Mouse (Mus musculus) thymus, postnatal 0 days (tissue): ENCODE measurements around the gene BC030499. TPM values are rescaled to one million over a fixed set of nuclear protein-coding genes. Genes with fewer than 3 reads are reported as not detected.
"Not testable (repeated sequence)": the region's sequence is repeated elsewhere in the genome, so short reads cannot be mapped to it uniquely, and the experiment has no call there.

ENCODE experiments used
- DNase-seq: peaks from one replicate; pipeline ENCODE4 v3.0.0-alpha.2; 2015; ENCODE audit warnings: low spot score
- polyA plus RNA-seq: library from polyadenylated mRNA; unstranded; fragments of >200 nt; fragmentation: Nextera tagmentation; extraction: Ambion mirVana; gene quantifications from 2 replicates; pipeline ENCODE4 v1.2.1, GENCODE M21; 2015

The BC030499 gene
- polyA plus RNA-seq = 0.21 and 0.29 TPM in 2 replicates

DNA sequence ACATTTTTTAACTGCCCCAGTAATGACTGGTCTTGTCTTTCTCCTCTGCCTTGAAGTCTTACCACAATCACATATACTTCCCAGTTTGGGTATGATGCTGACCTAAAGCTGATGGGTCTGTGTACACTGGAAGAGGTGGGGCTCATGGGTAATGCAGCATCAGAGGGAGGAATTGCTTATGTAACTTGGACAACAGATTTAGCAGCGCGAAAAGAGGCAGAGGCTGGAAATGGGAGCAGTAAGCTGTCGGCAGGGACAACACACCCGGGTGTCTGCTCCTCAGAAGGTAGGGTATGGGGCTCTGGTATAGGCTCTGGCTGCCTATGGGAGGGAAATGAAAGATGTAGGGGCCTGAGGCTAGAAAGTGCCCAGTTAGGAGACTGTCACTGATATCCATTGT, at the start of gene BC030499:
BC030499 (plus strand) TSS at position 188 of the 400 bp plus-strand sequence.
- DNase-seq = no peak

DNA sequence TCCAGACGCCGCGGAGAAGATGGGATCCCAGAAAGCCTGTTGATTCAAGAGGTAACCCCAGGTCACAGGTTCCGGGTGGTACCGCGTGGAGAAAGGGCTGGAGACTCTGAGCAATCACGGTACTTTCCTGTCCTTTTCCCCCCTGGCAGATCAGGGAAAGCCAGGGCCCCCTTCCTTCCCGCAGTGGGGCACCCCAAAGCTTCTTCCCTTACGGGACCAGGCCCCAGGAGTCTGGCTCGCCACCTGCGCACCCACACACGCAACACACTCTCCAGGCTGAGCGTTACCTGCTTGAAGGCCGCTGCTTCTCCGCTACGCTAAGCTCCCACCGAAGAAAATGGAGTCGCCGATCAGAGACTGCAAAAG, 45.4 kb upstream of the BC030499 start:
- DNase-seq = no peak

DNA sequence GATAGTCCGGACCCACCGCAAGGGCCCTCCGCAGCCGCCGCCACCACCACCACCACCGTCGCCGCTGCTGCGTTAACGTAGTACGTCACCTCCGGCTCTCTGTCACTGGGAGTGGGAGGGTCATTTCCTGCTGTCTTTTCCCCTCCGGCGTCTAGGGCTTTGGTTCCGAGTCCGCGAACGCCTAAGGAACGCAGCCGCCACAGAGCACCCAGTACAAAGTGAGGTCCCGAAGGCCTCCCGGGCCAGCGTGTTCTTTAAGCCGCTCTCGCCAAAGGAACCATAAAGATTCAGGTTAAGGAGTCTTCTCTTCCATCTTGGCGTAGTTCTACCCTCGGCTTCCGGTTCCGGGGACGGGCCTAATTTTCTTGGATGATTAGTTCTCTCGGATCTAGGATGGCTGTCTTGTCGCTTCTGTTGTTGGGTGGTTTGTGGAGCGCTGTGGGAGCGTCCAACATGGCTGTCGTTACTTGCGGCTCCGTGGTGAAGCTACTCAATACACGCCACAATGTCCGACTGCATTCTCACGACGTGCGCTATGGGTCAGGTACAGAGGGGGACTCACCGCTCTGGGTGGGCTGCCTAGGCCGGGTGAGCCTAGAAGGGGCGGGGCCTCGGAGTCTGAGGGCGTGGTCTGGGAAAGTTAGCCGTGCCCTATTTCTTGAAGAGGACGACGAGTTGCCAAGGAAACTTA, 44.9 kb upstream of the BC030499 start, which contains the start of the genes Sdf2 and Supt6:
Sdf2 (plus strand) TSS at position 120 of the 691 bp plus-strand sequence.
Supt6 (minus strand) TSS at position 361 of the 691 bp plus-strand sequence.
- peak; percentile 92 for DNase-seq

DNA sequence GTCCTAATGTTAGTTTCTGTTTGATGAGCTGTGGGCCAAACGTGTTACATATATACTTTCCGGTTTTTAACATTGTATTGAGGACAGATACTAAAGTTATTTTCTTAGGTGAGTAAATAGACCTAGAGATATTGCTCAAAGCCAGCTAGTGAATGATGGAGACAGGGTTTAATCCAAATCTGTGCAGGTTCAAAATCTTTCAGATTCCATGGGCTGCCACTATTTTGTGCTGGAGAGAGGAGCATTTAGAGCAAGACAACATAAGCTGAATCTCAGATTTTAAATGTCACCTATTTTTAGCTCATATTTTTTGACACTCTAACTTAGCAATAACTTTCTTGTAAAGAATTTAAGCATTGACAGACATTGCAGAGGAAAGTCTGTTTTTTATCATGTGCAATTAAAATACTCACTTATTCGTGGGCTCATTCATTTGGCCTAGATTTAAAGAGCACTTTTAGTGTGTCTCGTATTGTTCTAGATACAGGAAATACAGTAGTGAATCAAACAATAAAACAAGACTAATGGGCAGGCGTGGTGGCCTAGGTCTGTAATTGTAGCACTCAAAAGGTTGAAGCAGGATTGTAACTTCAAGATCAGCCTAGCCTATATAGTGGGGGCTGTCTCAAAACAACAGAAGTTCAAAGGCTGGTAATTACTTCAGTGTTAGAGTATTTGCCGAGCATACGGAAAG, 44.2 kb upstream of the BC030499 start:
- DNase-seq = no peak

DNA sequence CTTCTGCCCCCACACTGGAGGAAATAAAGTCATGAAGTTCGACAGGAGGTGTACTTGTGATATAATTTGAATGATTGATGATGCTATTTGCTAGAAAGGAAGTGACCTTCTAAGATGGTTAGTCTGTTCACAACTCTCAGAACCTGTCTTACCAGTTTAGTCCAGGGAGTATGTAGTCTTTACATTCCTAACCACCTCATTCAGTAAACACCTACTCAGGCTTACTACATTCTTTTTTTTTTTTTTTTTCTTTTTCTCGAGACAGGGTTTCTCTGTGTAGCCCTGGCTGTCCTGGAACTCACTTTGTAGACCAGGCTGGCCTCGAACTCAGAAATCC, 43.7 kb upstream of the BC030499 start:
- no peak for DNase-seq

DNA sequence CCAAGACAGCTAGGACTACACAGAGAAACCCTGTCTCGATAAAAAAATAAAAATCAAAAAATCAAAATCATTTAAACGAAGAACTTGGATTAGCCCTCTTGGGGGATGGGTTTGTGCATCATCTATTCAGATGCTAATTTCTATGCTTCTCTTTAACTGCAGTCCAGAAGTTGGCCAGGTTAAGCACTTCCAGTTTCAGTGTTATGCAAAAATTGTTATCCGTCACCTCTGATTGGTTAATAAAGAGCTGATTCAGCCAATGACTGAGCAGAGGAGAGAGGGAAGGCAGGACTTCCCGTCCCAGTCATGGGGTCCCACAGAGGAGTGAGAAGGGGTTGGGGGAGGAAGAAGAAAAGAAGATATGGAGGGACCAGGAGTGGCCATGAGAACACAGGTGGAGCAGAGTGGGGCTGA, 42.9 kb upstream of the BC030499 start:
- no peak for DNase-seq

DNA sequence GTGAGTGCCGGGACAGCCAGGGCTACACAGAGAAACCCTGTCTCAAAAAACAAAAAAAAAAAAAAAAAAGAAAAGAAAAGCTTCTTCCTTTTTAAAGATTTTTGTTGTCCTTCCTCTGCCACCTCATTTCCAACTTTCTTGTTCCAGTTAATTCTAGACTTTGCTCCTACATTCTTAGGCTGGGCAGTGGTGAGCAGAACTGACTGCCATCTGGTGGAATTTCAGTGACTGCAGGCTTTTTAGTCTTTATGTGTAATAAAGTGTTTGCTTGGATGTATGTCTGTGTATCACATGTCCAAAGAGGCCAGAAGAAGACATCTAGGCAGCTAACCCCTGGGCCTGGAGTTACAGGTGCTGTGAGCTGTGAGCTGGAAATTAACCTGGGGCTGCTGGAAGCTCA, 34.0 kb upstream of the BC030499 start:
- DNase-seq = no peak

DNA sequence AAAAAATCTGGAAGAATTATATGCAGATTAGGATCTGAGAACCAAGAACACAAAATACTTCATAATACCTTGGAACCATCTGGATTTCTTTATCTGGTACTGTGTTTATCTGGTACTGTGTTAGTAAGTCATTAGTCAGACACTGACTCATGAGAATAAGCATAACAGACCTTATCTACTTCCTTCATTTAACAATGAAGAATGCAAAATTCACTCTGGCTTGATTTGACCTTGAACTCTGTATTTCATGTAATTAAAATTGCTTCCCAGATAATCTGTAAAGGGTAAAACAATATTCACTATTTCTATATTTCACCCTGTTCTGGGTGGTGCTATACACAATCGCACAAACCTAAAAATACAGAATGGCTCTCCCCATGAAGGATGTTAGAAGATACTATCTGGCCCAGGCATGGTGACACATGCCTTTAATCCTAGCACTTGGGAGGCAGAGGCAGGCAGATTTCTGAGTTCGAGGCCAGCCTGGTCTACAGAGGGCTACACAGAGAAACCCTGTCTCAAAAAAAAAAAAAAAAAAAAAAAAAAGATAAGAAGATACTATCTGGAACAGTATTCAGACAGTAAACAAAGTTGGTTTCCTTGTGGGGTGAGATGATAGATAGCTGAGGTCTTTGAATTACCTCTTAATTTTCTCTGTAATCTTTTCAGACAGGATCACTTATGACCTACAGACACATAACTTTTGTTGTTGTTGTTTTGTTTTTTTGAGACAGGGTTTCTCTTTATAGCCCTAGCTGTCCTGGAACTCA, 30.0 kb upstream of the BC030499 start:
- DNase-seq = no peak

DNA sequence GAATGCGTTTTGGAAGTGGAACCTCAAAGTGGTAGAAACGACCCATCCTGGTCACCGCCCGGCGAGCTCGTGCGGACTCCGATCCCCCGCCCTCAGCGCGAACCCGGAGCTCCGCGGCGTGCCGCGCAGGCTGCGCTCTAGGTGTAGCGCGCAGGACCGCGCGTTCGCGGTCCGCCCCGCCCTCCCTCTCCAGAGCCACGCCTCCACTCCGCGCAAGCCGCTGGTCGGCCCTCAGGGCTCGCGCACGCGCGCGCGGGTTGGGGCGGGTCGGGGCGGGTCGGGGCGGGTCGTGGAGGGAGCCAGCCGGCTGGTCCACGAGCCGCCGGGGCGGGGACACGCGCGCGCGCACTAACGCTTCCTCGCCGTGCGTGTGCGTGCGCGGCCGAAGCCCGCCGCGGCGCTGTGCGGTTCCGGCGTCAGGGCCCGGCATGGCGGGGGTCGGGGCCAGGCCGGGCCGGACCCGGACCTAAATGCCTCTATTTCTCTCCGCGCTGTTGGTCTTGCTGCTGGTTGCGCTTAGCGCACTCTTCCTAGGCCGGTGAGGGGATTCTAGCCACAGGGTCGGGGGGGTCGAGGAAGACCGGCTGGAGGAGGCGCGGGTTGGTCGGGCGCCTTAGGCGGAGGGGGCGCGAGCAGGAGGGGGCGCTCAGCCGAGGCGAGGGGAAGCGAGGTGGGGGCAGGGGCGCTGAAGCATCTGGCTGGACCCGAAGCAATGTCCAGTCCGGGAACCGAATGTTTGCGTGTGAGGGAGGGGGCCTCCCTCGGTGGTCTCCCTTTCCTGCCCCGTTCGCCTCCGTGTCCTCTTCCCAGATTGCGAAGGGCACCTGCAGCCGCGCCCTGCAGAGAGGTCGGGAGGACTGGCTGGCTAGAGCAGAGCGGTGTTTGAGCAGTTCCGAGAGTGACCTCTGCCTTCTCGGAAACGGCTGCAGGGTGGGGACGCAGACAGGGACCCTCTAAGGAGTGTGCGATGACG, 29.0 kb upstream of the BC030499 start, which contains the start of gene 2610507B11Rik:
2610507B11Rik (plus strand) TSS at position 373 of the 973 bp plus-strand sequence.
- DNase-seq = peak; percentile 97

DNA sequence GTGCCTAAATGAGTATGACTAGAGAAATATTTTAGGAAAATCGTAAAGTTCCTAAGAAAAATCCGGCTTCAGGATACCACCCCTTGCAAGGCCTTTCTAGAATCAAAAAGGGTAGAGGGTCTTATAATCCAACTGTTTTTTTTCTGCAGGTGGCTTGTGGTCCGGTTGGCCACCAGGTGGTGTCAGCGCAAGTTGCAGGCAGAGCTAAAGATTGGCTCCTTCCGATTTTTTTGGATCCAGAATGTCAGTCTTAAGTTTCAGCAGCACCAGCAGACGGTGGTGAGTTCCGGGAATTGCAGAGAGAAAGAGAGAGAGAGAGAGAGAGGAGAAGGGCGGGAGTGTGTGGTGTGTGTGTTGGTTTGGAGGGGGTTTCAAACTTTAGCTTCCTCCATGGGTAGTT, 28.1 kb upstream of the BC030499 start:
- DNase-seq = peak; percentile 78

DNA sequence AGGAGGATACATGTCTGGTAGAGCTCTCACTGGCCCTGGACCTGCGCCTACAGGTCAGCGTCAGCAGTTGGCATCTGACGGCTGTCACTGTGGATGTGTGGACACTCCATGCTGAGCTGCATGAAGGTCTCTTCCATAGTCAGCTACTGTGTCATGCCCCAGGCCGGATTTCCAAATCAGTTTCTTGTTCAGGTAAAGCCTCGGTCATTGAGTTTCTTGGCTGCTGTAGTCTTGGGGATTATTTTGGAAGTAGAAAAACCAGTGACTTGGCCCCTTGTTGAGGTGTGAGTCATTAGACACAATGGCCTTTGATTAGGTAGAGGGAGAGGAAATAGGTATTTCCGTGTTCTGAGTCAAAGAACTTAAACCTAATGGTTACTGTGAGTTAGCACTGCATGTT, 25.1 kb upstream of the BC030499 start:
- no peak for DNase-seq

DNA sequence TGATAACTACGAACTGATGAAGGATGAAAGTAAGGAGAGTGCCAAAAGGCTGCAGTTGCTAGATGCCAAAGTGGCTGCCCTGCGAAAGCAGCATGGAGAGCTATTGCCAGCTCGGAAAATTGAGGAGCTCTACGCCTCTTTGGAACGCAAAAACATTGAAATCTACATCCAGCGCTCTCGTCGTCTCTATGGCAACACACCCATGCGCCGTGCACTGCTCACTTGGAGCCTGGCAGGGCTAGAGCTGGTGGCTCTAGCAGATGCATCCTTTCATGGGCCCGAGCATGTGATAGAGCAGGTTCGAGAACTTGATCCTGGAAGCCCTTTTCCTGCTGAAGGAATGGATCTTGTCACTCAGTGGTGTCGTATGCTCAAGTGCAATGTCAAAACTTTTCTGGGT, 18.7 kb upstream of the BC030499 start:
- no peak for DNase-seq

DNA sequence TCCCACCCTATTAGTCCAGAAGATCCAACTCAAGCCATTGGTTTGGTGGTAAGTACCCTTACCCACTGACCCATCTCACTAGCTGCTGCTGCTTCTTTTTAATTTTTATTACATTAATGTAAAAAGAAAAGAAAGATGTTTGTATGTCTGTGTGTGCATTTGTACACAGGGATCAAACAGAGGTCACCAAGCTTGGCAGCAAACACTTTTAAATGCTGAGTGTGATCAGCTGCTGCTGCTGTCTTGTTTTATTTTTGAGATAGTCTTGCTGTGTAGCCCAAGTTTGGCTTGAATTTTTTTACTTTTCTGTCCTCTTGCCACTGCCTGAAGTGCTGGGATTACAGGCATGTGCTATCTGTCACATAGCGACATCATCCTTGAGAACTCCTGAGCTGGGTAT, 15.0 kb upstream of the BC030499 start:
- DNase-seq = no peak

DNA sequence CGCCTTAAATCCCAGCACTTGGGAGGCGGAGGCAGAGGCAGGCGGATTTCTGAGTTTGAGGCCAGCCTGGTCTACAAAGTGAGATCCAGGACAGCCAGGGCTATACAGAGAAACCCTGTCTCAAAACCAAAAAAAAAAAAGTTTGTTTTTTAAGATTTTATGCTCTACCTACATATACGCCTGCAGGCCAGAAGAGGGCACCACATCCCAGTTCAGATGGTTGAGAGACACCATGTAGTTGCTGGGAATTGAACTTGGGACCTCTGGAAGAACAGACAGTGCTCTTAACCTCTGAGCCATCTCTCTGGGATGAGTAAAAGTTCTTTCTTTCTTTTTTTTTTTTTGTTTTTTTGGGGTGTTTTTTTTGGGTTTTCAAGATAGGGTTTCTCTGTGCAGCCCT, 14.5 kb upstream of the BC030499 start:
- not testable (repeated sequence) for DNase-seq

DNA sequence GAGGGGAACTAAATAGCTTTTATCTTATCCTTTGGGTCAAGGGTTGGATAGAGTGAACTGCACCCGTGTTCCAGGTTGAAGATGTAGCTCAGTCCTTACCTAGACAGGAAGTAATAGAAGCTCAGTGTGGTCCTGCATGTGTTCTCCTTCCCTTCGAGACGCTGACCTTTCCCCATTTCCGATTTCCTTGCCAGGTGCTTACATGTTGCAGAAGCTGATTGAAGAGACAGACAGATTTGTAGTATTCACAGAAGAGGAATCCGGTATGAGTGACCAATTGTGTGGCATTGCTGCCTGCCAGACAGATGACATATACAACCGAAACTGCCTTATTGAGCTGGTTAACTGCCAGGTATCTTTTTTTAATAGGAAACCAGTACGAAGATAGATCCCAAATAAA, 11.8 kb upstream of the BC030499 start:
- DNase-seq = no peak

DNA sequence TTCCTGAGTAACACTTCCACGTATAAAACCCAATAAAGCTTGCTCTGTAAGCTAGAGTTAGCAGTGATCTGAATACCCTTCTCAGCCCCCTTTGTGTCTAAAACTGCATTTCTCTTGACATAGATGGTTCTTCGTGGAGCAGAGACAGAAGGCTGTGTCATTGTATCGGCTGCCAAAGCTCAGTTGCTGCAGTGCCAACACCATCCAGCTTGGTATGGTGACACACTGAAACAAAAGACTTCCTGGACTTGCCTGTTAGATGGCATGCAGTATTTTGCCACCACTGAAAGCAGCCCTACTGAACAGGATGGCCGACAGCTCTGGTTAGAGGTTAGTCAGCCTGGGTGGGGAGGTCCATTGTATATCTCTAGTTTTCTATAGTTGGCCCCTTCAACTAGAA, 11.1 kb upstream of the BC030499 start:
- no peak for DNase-seq

DNA sequence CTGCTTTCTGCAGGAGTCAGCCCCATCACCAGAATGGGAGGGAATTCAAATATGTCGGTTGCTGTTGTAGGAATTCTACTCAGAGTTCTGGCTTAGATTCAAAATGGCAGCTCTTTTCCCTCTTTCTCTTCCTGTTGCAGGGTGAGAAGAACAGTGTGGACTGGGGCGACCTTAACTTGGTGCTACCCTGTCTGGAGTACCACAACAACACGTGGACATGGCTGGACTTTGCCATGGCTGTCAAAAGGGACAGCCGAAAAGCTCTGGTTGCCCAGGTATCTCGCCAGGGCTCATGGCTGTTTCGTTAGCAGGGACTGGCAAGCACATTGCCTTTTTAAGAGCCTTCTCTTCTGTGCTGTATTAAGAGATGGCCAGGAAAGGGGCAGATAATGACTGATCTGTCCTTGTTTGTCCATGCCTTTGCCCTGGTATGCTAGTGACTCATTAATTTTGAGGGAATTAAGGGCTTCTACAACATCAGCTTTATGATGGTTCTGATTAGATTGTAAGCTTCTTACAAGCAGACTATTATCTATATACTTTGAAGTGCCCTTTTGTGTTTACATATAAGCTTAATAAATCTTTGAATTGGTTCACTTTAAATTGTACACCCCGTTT, 1.4 kb upstream of the BC030499 start:
- DNase-seq = no peak

DNA sequence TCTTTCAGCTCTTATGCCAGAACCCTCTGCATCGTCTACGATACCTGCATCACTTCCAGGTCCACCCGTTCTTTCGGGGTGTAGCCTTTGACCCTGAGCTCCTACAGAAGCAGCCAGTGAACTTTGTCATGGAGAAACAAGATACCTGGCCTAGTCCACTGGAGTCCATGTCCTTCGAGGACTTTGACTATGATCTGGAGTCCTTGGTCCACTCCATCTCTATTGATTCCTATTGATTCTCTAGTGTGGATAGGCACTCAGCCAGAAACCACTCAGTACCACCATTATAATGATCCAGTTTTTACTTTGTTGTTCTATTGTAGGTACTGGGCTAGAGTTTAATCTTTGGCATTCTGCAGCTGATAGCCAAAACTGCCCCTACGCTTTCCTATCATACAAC, 3.9 kb downstream of the BC030499 start:
- no peak for DNase-seq

DNA sequence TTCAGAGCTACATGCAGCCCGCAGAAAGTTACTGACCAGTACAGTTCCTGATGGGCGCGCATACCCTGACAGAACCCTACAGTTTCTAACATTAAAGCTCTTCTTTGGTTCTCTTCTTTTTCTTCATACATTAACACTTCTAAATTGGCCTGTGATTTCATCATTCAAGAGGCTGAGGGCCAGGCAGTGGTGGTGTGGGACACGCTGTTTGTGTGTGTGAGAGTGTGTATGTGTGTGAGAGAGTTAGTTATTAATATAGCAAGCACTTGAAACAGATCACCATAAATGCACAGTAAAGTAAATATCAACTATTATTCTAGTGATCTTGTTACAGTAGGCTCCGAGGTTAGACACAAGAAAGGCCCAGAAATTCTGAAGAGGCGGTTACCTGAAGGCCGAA, 10.3 kb downstream of the BC030499 start:
- no peak for DNase-seq

DNA sequence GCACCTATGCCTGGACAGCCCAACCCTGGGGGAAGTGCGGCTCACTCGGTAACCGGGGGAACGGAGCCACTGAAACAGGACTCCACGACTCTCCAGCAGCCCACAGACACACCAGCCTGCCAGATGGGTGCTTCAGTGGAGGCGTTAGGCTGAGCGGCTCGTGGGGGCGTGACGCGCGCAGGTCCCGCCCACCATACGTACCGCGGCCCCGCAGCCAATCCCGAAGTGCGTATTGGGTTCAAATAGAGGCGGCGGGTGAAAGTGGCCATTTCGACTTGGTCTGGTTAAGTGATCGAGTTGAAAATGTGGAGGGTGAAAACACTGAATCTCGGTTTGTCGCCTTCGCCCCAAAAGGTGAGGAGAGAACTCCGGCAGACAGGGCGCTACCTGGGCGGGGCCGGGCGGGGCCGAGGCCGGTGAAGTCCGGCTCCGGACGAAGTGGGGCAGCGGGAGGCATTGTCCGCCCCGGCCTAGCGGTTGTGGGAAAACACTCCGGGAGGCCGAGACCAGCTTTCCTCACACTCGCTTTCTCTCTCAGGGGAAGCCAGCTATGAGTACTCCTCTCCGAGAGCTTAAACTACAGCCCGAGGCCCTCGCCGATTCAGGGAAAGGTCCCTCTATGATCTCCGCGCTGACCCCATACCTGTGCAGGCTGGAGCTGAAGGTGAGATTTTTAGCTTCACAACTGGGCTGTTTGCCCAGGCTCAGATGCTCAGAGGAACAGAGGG, 10.9 kb downstream of the BC030499 start, which contains the start of gene Spag5:
Spag5 (plus strand) TSS at position 173 of the 728 bp plus-strand sequence.
- DNase-seq = peak; percentile 93
